Mouse (Mus musculus): Measurements from ENCODE around the gene Cacna1h. TPM values are rescaled to one million over a fixed set of nuclear protein-coding genes. Genes with fewer than 3 reads are reported as not detected.

The Cacna1h gene
- polyA plus RNA-seq, 1 experiment from 2014 or later: 3.6 TPM

DNA sequence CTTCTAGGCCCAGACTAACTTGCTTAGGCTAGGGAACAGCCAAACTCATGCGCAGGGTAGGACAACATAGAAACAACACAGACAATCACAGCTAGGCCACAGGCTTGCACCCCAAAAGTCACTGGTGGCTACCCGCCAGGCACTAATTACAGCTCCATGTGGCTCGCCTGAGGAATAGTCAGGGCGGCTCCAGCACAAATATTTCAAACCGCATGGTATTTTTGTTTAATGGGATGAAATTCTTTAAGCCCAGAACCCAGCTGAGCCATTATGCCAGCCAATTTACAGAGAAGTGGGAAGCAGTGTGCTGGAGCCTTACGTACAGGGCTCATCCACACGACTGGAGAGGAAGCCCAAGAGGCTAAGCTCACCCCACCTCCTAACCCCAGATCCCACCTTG is 24.0 kb downstream of the Cacna1h start:
- Histone ChIP-seq H3K9ac (no peak overlapping the region), H3K9me3 (ENCODE audit: low read depth, low read length) (no peaks in the 10 kb centered on the region), H3K4me1 (ENCODE audit: insufficient read depth) (0 out of 2 replicates have a peak, but pooled peaks cover 8% of the 10 kb centered on the region), H3K27ac (ENCODE audit: low read depth) (no peak overlapping the region; the same call in 1 of the 2 replicates), H3K4me3 (ENCODE audit: low read depth, low read length) (no peak overlapping the region), H3K27me3 (ENCODE audit: insufficient read depth, low read length) (no peaks in the 10 kb centered on the region), H3K36me3 (ENCODE audit: insufficient read depth) (no peaks in the 10 kb centered on the region), H3K4me2 (no peak overlapping the region)
- DNase-seq: no peak
- WGBS: 72% methylated on average over 7 of the region's 7 CpGs
- no peak for TF ChIP-seq CTCF (IDR thresholded peaks at IDR 0.05; ENCODE audit: low read depth)
- ATAC-seq (ENCODE audit: insufficient read depth): no peak

DNA sequence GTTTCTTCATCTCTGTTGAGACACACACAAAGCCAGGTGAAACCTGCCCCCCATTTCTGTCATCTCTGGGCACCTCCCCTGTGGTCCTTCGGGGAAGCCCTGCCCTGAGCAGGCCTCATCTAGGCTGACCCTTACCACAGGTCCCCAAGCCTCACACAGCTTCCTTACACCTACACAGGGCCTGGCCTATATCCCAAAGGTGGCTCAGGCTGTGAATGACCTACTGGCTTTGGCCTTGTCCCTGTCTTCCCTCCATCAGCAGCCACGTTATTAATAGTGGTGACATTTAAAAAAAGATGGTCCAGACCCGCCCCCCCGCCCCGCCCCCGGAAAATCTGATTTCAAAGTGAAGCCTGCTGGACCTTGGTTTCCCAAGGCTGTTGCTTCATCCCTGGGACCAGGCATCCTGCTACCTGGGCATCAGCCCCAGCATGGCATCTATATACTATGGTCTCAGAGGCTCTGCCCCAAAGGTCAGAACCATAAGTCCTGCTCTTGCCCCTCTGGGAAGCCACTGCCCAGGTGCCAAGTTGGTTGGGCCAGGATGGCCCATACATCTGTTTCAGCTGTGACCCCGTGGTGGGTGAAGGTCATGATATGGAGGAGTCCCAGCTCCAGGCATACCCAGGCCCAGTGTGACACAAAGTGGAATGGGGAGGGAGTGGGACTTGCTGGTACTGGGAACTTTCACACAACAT is 25.1 kb downstream of the Cacna1h start:
- TF ChIP-seq CTCF (IDR thresholded peaks at IDR 0.05; ENCODE audit: low read depth): no peak
- H3K4me2 ChIP-seq: no peak overlapping the region
- ATAC-seq (ENCODE audit: insufficient read depth) (no peak), DNase-seq (no peak)
- H3K27me3 ChIP-seq (ENCODE audit: insufficient read depth, low read length): no peaks in the 10 kb centered on the region
- H3K4me1 ChIP-seq (ENCODE audit: insufficient read depth): 0 out of 2 replicates have a peak, but pooled peaks cover 8% of the 10 kb centered on the region
- H3K9me3 ChIP-seq (ENCODE audit: low read depth, low read length): no peaks in the 10 kb centered on the region
- no peak overlapping the region for H3K4me3 ChIP-seq (ENCODE audit: low read depth, low read length)
- no peaks in the 10 kb centered on the region for H3K36me3 ChIP-seq (ENCODE audit: insufficient read depth)
- no peak overlapping the region for H3K9ac ChIP-seq
- no peak overlapping the region for H3K27ac ChIP-seq (ENCODE audit: low read depth)
- WGBS: 83% methylated on average over 7 of the region's 7 CpGs

DNA sequence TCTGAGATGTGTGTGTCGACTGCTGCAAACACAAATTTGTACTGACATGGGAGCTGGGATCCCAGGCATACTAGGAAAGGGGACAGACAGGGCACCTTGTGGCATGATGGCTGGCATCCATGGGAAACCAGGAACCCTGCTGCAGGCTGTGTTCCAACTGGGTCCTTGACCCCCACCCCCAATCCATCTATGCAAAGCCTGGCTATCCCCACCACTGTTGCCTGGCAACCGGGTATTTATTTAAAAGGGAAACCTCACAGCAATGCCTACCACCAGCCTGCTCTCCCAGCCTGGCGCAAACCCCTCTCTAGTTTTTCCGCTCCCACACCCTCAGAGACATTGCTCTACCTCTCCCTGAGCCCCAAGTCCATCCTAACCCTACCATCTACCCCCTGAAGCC is 26.2 kb downstream of the Cacna1h start:
- H3K4me2 ChIP-seq: no peak overlapping the region
- H3K4me1 ChIP-seq (ENCODE audit: insufficient read depth): 0 out of 2 replicates have a peak, but pooled peaks cover 8% of the 10 kb centered on the region
- H3K9ac ChIP-seq: no peak overlapping the region
- DNase-seq: no peak
- no peaks in the 10 kb centered on the region for H3K9me3 ChIP-seq (ENCODE audit: low read depth, low read length)
- WGBS: 60% methylated on average over 4 of the region's 4 CpGs
- ATAC-seq (ENCODE audit: insufficient read depth): no peak
- no peaks in the 10 kb centered on the region for H3K27me3 ChIP-seq (ENCODE audit: insufficient read depth, low read length)
- no peak overlapping the region for H3K4me3 ChIP-seq (ENCODE audit: low read depth, low read length)
- H3K36me3 ChIP-seq (ENCODE audit: insufficient read depth): no peaks in the 10 kb centered on the region
- H3K27ac ChIP-seq (ENCODE audit: low read depth): no peak overlapping the region
- TF ChIP-seq CTCF (IDR thresholded peaks at IDR 0.05; ENCODE audit: low read depth): no peak

DNA sequence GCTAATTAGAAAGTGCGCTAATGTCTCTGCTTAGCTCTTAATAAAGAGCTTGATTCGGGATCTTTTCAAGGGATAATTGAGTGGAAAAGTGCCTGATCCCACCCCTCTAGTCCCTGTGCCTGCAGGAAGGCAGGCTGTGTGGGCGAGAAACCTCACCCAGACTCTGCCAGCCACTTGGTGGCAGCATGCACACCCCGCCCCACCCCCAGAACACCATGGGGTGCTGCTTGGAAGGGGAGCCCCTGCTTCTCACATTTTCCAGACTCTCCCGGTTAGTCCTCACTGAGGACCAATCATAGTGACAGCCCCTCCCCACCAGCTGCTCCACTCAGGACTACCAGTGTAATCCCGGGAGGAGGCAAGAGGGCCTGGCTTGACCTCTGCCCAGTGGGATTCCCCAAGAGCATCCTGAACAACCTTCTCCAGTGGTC is 27.6 kb downstream of the Cacna1h start:
- Histone ChIP-seq H3K4me3 (ENCODE audit: low read depth, low read length) (no peak overlapping the region), H3K9me3 (ENCODE audit: low read depth, low read length) (no peaks in the 10 kb centered on the region), H3K36me3 (ENCODE audit: insufficient read depth) (no peaks in the 10 kb centered on the region), H3K4me1 (ENCODE audit: insufficient read depth) (0 out of 2 replicates have a peak, but pooled peaks cover 8% of the 10 kb centered on the region), H3K27ac (ENCODE audit: low read depth) (no peak overlapping the region), H3K9ac (no peak overlapping the region), H3K4me2 (no peak overlapping the region), H3K27me3 (ENCODE audit: insufficient read depth, low read length) (no peaks in the 10 kb centered on the region)
- ATAC-seq (ENCODE audit: insufficient read depth): no peak
- 30% methylated on average over 6 of the region's 6 CpGs for WGBS
- 0 out of 2 replicates have a peak, but pooled peaks have one; percentile 11 for TF ChIP-seq CTCF (IDR thresholded peaks at IDR 0.05; ENCODE audit: low read depth)
- no peak for DNase-seq

- no peaks in the 10 kb centered on the region for H3K27me3 ChIP-seq (ENCODE audit: insufficient read depth, low read length)
- H3K27ac ChIP-seq (ENCODE audit: low read depth): no peak overlapping the region
- H3K9me3 ChIP-seq (ENCODE audit: low read depth, low read length): no peaks in the 10 kb centered on the region
- TF ChIP-seq CTCF (IDR thresholded peaks at IDR 0.05; ENCODE audit: low read depth): no peak
- no peak overlapping the region for H3K4me2 ChIP-seq
- ATAC-seq (ENCODE audit: insufficient read depth): peak; percentile 62; the same call in 1 of the 2 replicates
- peak; percentile 5 for DNase-seq
- H3K4me1 ChIP-seq (ENCODE audit: insufficient read depth): 0 out of 2 replicates have a peak, but pooled peaks cover 8% of the 10 kb centered on the region
- 13% methylated on average over 10 of the region's 10 CpGs for WGBS
- no peak overlapping the region for H3K9ac ChIP-seq
- no peaks in the 10 kb centered on the region for H3K36me3 ChIP-seq (ENCODE audit: insufficient read depth)
- H3K4me3 ChIP-seq (ENCODE audit: low read depth, low read length): no peak overlapping the region
Measured at GRCm38 (mm10) chr17:25405224-25405895, 28.2 kb downstream of the Cacna1h start.

GRCm38 (mm10) chr17:25404190-25404589 is 29.4 kb downstream of the Cacna1h start:
- WGBS: 34% methylated on average over 3 of the region's 3 CpGs
- no peak overlapping the region for H3K4me3 ChIP-seq (ENCODE audit: low read depth, low read length)
- no peak for ATAC-seq (ENCODE audit: insufficient read depth)
- TF ChIP-seq CTCF (IDR thresholded peaks at IDR 0.05; ENCODE audit: low read depth): no peak
- H3K27me3 ChIP-seq (ENCODE audit: insufficient read depth, low read length): no peaks in the 10 kb centered on the region
- no peaks in the 10 kb centered on the region for H3K36me3 ChIP-seq (ENCODE audit: insufficient read depth)
- 0 out of 2 replicates have a peak, but pooled peaks cover 8% of the 10 kb centered on the region for H3K4me1 ChIP-seq (ENCODE audit: insufficient read depth)
- H3K9ac ChIP-seq: no peak overlapping the region
- DNase-seq: no peak
- H3K9me3 ChIP-seq (ENCODE audit: low read depth, low read length): no peaks in the 10 kb centered on the region
- H3K4me2 ChIP-seq: no peak overlapping the region
- H3K27ac ChIP-seq (ENCODE audit: low read depth): no peak overlapping the region

DNA sequence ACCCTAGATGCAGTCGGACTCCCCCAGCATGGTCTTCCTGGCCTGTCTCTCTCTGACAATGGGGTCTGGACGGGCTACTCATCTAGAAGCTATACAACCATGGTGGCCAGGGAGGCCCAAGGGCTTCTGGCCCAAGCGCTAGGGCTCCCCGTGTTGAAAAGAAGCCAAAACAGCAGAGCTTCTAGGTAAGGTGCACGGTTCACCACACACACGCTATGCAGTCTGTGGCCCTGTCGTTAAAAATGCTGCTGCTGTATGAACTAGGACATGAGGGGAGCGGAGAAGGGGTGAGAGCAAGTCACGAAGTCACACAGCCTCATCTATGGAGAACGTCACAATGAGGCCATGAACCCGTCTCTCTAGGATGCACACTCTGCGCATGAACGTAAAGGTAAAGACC is 31.4 kb downstream of the Cacna1h start:
- WGBS: 82% methylated on average over 13 of the region's 13 CpGs
- DNase-seq (no peak), ATAC-seq (ENCODE audit: insufficient read depth) (no peak)
- Histone ChIP-seq H3K4me3 (ENCODE audit: low read depth, low read length) (no peak overlapping the region), H3K4me1 (ENCODE audit: insufficient read depth) (0 out of 2 replicates have a peak, but pooled peaks cover 8% of the 10 kb centered on the region), H3K9me3 (ENCODE audit: low read depth, low read length) (no peaks in the 10 kb centered on the region), H3K4me2 (no peak overlapping the region), H3K36me3 (ENCODE audit: insufficient read depth) (no peaks in the 10 kb centered on the region), H3K27me3 (ENCODE audit: insufficient read depth, low read length) (no peaks in the 10 kb centered on the region), H3K27ac (ENCODE audit: low read depth) (no peak overlapping the region), H3K9ac (no peak overlapping the region)
- no peak for TF ChIP-seq CTCF (IDR thresholded peaks at IDR 0.05; ENCODE audit: low read depth)

All from lung, embryonic 14.5 days (tissue).